Mouse (Mus musculus): ENCODE measurements around the gene Pofut2.

Gene Pofut2

DNA sequence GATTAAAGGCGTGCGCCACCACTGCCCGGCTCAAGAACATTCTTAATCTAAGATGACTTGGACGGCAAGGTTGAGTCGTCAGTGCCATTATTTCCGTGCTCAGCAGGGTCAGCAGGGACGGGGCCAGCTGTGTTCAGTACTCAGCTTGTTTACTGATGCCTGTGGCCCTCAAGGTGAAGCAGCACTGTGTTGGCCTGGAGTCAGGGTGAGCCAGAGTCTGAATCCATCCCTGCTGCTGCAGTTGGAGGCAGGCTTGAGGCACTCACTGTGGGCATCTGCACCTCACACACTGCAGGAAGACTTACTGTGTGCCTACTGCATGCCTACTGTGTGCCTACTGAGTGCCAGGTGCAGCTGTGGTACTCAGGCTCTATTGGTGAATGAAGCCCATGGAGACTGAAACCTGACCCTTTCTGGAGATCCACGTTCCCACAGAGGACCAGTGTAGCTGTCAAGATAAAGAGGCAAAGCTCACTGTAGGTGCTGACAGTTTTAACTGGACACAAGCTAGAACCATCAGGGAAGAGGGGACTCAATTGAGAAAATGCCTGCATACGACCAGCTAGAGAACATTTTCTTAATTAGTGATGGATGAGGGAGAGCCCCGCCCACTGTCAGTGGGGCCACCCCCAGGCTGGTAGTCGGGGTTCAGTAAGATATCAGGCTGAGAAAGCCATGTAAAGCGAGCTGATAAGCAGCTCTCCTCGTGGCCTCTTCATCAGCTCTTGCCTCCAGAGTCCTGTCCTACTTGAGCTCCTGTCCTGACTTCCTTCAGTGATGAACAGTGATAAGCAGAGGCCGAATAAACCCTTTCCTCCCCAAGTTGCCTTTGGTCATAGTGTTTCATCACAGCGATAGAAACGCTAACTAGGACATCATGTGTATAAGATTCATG lies 26.9 kb upstream of the Pofut2 start:
- peak; percentile 63 for DNase-seq (ENCODE audit: low read depth)

GRCm38 (mm10) chr10:77233230-77233629 lies 25.8 kb upstream of the Pofut2 start:
- no peak for DNase-seq (ENCODE audit: low read depth)

GRCm38 (mm10) chr10:77234991-77235616 lies 23.9 kb upstream of the Pofut2 start:
- peak; percentile 80 for DNase-seq (ENCODE audit: low read depth)

- DNase-seq (ENCODE audit: low read depth) = no peak
Observed at GRCm38 (mm10) chr10:77237795-77238580, 21.0 kb upstream of the Pofut2 start.

- no peak for DNase-seq (ENCODE audit: low read depth)
Observed at GRCm38 (mm10) chr10:77240764-77241163, 18.3 kb upstream of the Pofut2 start.

DNA sequence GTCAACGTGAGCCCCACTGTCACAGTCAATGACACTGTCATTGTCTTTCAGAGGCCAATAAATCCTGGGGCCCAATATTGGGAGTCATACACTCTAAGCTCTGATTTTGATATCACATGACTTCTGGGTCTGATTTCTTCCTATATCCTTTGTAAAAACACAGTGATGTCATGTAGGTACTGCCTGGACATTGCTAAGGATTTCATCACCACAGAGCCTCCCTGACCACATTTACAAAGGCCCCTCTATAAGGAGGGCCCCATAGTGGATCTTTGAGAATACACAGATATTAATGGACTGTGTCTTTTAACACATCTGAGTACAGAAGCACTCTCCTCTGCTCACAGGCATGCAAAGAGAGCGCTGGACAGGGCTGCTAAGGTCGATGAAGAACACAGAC lies 16.6 kb upstream of the Pofut2 start:
- no peak for DNase-seq (ENCODE audit: low read depth)

DNA sequence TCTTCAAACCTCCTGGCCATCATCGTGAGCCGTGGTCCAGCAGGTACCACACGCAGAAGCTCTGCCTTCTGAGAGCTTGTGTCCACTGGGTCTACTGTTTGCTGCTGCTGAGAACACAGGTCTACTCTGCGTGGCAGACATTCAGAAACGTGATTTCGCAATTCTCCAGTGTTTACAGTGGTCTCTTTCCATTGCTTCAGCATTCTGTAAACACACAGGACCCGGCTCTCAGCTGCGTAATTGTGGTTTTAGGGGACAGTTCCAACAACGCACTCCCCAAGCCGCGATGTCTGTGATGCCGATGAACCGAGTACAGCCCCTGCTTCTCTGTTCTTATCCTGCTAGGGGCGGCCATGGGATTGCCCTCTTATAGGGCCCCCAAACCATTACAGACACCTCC lies 16.1 kb upstream of the Pofut2 start:
- no peak for DNase-seq (ENCODE audit: low read depth)

GRCm38 (mm10) chr10:77243572-77244161 lies 15.4 kb upstream of the Pofut2 start:
- DNase-seq (ENCODE audit: low read depth) = no peak

DNA sequence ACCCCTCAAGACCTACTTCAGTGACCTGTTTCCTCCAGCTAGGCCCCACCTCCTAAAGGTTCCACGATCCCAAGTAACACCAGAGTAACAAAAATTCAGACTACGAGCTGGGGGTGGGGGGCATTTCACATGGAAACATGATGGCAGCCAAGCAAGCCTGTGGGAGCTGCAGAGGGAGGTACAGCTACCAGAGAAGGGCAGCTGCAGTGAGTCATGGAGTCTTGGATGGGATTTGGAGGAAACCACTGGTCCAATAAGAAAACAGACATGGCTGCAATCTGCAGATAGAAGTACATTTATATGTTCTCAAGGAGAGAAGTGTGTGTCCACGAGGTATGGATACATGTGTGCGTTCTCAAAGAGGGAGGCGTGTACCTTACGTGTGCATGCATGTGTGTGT lies 14.2 kb upstream of the Pofut2 start:
- no peak for DNase-seq (ENCODE audit: low read depth)

- no peak for DNase-seq (ENCODE audit: low read depth)
Observed at GRCm38 (mm10) chr10:77247048-77247447, 12.0 kb upstream of the Pofut2 start.

GRCm38 (mm10) chr10:77247707-77248106 lies 11.3 kb upstream of the Pofut2 start:
- DNase-seq (ENCODE audit: low read depth) = no peak

- no peak for DNase-seq (ENCODE audit: low read depth)
Observed at GRCm38 (mm10) chr10:77251223-77251783, 7.7 kb upstream of the Pofut2 start.

DNA sequence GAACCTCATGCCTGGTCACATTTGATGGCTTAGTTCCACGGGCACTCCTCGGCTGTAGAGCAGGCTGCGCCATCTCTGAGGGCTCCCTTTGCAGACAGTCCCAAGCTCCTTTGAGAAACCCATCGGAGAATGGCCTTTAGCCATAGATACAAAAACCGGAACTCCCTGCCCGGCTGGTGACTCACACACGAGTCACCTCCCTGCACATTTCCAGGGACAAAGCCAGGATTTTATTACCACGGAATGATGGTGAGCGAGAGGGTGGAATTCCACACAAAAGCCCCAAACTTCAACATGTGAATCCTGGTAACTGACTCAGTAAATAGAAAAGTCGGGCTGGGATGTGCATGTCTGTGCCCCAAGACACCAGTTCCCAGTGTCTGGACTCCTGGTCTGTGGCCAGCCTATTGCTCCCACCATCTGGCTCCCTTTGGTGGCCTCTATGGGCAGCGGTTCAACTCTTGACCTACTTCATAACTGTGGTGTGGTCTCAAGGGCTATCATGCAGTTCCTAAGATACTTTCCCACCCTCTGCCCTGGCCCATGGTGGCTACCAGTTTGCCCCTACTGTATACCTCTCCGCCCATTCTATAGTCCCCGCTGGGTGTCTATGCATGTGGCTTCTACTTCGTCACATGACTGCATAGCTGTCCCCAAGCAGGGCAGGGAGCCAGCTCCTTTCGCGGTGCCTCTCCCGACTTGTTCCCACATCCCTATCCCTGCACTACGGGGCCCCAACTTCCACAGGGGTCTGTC lies 7.1 kb upstream of the Pofut2 start:
- peak; percentile 44 for DNase-seq (ENCODE audit: low read depth)

GRCm38 (mm10) chr10:77252790-77253189 lies 6.2 kb upstream of the Pofut2 start:
- peak; percentile 74 for DNase-seq (ENCODE audit: low read depth)

DNA sequence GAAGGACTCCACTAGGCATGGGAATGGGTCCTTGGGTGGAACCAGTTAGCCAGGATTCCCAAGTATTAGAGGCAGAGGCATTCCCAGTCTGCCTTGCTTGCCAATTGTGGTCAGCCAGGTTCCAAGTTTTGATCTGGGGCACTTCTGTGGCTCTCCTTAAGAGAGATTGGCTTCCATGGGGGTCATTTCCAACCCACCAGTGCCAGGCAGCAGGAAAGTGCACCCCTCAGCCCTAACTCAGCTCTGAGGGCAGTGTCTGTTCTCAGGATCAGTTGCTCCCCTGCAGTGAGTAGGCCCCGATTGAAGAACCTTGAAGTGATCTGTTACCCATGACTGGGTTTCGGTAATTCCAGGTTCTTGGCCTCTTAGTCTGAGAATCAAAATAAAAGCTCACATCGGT lies 3.8 kb upstream of the Pofut2 start:
- no peak for DNase-seq (ENCODE audit: low read depth)

DNA sequence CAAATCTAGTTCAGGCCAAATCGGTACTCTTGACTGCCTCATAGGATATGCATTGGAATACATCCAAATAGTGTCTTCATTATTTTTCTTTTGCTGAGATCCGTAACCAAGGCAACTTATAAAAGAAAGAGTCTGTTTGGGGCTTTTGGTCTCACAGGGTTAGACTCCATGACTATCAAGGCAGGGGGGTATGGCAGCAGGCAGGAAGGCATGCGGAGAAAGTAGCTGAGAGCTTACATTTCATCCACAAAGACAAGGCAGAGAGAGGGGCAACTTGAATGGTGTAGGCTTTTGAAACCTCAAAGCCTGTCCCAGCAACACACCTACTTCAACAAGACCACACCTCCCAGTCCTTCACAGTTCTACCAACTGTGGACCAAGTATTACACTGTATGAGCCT lies 3.3 kb upstream of the Pofut2 start:
- DNase-seq (ENCODE audit: low read depth) = no peak

GRCm38 (mm10) chr10:77258041-77258590 lies 902 bp upstream of the Pofut2 start:
- DNase-seq (ENCODE audit: low read depth) = no peak

- no peak for DNase-seq (ENCODE audit: low read depth)
Observed at GRCm38 (mm10) chr10:77260166-77260875, 1.3 kb downstream of the Pofut2 start.

DNA sequence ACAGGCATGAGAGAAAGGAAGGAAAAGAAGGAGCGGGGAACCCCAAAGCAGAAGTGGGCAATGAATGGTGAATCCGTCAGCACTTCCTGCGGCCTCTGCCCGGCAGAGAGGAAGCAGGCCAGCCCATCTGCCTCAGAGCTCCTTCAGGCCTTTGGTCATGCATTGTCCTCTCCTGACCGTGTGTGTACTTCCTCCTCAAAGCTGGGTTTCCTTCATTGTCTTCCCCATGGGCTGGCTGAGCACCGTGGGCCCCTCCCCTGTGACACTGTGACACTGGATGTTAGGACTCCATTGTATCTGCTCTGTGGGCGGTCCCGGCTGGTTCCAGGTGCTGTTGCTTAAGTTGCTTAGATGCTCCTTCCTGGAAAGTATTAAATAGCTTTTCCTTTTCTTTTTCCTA lies 7.3 kb downstream of the Pofut2 start:
- no peak for DNase-seq (ENCODE audit: low read depth)

DNA sequence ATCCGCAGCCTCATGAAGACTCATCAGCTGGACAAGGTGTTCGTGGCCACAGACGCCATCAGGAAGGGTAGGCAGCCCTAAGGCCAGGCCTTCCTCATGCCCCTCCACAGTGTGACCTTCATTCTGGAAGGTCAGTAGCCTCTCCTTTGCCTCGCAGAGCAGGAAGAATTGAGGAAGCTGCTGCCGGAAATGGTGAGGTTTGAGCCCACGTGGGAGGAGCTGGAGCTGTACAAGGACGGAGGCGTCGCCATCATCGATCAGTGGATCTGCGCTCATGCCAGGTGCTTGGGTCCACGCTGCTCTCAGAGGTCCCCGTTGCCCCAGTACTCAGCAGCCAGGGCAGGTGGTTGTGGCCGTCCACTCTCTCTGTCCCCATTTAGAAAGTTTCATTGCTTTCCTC lies 8.0 kb downstream of the Pofut2 start:
- no peak for DNase-seq (ENCODE audit: low read depth)

Data from 416B (cell line).